Mouse (Mus musculus) thymus, postnatal 4 days (tissue): ENCODE measurements at regions not wholly inside any gene's neighbourhood (a gene's known extent, or its start where the extent isn't known, plus 50 kb on each side); places are given as distances from the start of the nearest gene placed in this dataset.

Experiments
- DNase-seq: peaks from one replicate; pipeline ENCODE4 v3.0.0; 2021

- no peak for DNase-seq
Observed at GRCm38 (mm10) chr3:19458386-19458785, 170.1 kb downstream of the 1700064H15Rik start.

GRCm38 (mm10) chr3:19457431-19457830 lies 171.0 kb downstream of the 1700064H15Rik start:
- no peak for DNase-seq

GRCm38 (mm10) chr3:19455838-19456448 lies 172.5 kb downstream of the 1700064H15Rik start:
- no peak for DNase-seq

- DNase-seq: peak; percentile 12
Observed at GRCm38 (mm10) chr3:19451022-19451421, 177.5 kb downstream of the 1700064H15Rik start.

GRCm38 (mm10) chr3:19448931-19449330 lies 179.5 kb downstream of the 1700064H15Rik start:
- no peak for DNase-seq

- DNase-seq: no peak
Observed at GRCm38 (mm10) chr3:19448192-19448591, 180.3 kb downstream of the 1700064H15Rik start.

GRCm38 (mm10) chr3:19447733-19448132 lies 180.7 kb downstream of the 1700064H15Rik start:
- no peak for DNase-seq

- DNase-seq: no peak
Observed at GRCm38 (mm10) chr3:19444914-19445313, 183.6 kb downstream of the 1700064H15Rik start.

- no peak for DNase-seq
Observed at GRCm38 (mm10) chr3:19441827-19442226, 186.7 kb downstream of the 1700064H15Rik start.

GRCm38 (mm10) chr3:19430159-19430558 lies 198.3 kb downstream of the 1700064H15Rik start:
- no peak for DNase-seq

- DNase-seq: peak; percentile 36
Observed at GRCm38 (mm10) chr3:19429422-19430076, 198.9 kb downstream of the 1700064H15Rik start.

GRCm38 (mm10) chr3:19429010-19429409 lies 199.5 kb downstream of the 1700064H15Rik start:
- DNase-seq: no peak

GRCm38 (mm10) chr3:19426130-19426556 lies 202.3 kb downstream of the 1700064H15Rik start:
- no peak for DNase-seq

- DNase-seq: no peak
Observed at GRCm38 (mm10) chr3:19425322-19425721, 203.2 kb downstream of the 1700064H15Rik start.

- no peak for DNase-seq
Observed at GRCm38 (mm10) chr3:19424384-19424783, 204.1 kb downstream of the 1700064H15Rik start.

- DNase-seq: no peak
Observed at GRCm38 (mm10) chr3:19421430-19421944, 207.0 kb downstream of the 1700064H15Rik start.

- no peak for DNase-seq
Observed at GRCm38 (mm10) chr3:19420912-19421311, 207.6 kb downstream of the 1700064H15Rik start.

GRCm38 (mm10) chr3:19410938-19411515 lies 217.4 kb downstream of the 1700064H15Rik start:
- DNase-seq: peak; percentile 52

GRCm38 (mm10) chr3:19408283-19408682 lies 220.2 kb downstream of the 1700064H15Rik start:
- no peak for DNase-seq

GRCm38 (mm10) chr3:19407591-19408090 lies 220.8 kb downstream of the 1700064H15Rik start:
- DNase-seq: no peak

- DNase-seq: no peak
Observed at GRCm38 (mm10) chr3:19406351-19407151, 221.9 kb downstream of the 1700064H15Rik start.

GRCm38 (mm10) chr3:19385675-19386074 lies 242.8 kb downstream of the 1700064H15Rik start:
- no peak for DNase-seq

- DNase-seq: no peak
Observed at GRCm38 (mm10) chr3:19368998-19369397, 259.5 kb downstream of the 1700064H15Rik start.
